Mouse (Mus musculus) right cerebral cortex, postnatal 25 days (tissue): ENCODE results near the gene Hhat.
A peak's percentile ranks its signal among the peaks of the same experiment; 100 is the strongest.

Experiments used
- DNase-seq: peaks from one replicate; pipeline ENCODE4 v3.0.0; 2022

The Hhat gene

DNA sequence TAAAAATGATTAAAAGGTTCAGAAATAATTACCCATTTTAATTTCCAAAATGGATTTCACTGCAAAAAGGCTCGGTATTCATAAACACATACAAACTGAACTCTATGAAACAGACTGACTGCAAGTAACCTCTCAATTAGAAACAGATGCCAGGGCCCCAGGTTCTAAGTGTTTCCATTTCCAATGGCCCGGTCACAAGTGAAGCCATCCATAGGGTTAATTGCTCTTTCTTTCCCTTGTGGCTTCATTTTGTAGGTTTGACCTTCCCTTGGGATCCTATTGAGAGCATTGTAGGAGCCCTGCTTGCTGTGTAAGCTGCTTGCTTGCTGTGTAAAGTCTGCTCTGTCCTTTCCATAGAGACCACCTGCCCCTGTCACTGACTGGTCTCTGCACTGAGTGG, 123.7 kb downstream of the Hhat start:
- DNase-seq, result no peak

DNA sequence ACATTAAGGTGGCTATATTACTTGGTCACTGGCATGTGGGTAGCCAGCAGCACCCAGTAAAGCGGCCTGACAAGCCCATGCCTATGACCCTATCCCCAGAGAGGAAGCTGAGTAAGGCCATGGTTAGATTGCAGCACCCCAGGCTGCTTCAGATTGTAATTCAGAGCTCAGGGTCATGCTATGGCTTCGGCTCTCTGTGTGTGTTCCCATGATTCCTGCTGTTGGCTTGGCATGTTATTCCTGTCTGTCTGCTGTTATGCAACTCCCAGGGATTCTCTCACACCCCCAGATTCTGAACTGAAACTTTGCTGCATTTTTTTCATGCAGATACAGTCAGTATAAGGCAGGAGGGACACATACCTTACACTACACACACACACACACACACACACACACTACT, 128.9 kb downstream of the Hhat start:
- DNase-seq, result no peak

DNA sequence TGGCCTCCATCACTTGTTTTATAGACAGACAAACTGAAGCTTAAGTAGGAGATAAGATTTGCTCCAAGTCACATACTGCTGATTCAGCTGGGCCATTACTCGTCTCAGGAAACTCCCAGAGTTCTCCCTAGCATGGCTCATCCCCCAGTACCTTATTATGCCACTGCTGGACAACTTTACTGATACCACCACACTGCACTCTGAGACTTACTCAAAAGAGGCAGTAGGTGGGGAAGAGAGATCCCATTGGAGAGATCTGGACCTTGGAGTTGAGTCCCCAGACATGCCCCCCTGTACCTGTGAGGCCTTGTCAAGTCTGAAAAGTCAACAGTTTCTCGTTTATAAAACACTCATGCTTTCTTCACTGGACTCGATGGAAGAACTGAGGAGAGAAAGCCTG, 131.8 kb downstream of the Hhat start:
- no peak for DNase-seq

DNA sequence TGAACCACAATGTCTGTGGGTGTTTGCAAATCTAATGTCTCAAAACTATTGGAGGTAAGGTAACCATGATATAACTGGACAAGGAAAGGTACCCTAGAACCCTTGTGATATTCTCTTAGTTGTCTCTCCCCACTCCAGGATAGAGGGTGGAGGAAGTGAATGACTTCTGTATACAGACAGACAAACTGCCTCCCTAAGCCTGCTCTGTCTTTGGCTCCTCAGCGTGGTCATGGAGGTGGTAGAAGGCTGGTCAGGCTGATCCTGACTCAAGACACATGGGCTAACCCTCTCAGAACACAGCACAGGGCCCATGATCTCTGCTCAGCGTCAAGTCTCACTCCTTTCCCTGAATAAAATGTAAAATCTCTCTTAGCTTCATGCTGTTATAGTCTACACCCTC, 149.2 kb downstream of the Hhat start:
- DNase-seq, result no peak

DNA sequence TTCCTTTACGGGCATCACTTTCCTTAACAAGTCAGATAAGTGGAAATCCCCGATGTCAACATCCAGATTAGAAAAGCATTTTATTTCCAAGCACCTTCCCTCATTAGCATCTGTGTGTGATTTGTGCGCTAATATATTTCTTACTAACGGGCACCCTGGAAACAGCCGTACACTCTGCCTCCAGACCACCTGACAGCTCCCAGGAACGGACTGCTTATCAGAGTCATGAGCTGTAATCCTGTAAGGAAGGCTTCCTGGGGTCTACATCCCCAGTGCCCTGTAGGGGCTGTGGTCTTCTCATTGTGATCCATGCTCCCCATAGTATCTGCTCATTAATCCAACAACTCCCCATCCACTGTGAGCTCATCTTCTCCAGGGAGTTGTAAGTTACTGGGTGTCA, 157.8 kb downstream of the Hhat start:
- no peak for DNase-seq

DNA sequence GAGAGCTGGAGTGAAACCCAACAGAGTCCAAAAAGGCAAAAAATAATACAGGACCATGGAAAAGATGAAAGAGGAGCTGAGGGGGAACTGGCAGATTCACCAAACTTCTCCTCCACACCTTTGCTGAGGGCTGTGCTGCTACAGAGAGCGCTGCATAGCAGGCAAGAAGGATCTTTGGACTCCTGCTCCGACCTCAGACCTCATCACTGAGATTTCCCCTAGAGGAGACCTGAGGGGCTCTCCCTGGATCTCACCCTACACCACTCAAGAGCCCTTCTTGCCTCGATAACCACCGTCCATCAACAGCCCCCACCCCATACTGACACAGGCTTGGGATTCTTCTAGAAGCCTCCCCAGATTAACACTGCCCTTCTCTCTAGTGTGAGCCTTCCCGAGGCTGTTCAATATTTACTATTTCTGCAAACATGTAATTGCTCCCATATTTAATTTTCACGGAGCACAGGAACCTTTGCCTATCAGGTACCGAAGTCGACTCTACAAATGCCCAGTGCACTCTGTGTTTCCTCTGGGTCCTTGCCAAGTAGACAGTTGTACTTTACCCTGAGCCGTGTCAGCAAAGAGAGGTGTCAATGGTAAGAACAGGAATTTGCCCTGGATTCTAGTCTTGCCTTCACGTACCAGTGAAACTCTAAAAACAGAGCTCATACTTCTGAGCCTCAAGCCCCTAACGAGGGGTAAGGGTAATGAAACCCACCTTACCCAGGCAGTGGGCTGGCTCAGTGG, 158.9 kb downstream of the Hhat start:
- DNase-seq, result no peak

DNA sequence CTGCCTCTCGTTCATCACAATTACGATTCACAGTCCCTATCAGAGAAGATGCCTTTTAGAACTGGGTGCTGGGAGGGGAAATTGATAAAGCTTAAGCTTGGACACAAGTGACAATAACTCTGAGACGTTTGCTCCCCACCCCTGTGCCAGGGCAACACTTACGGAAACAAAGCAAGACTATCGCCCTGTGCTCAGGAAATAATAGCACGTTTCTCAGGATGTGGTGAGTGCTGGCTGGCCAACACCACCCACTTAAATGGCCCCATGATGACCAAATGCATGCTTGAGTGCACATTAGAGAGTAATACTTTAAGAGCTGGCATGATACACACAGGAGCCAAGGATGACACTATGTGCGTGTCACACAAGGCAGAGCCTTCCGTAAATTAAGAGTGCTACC, 164.1 kb downstream of the Hhat start:
- DNase-seq, result no peak

DNA sequence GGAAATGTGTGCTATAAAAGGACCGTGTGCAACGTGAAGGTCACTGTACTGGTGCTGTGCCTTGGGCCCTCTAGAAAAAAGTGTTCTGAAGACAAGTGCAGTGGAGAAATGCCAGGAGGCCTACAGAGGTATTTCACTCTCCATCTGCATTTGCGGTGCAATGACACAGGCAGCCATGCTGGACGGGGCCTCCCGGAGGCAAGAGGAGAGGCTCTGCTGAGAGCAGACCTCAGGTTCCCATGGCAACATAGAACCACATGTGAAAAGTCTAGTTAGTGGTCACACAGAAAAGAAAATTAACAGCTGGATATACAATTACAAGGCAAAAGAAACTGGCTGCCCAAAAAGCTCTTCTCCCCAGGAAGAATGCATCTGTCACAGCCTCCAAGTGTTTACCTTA, 166.6 kb downstream of the Hhat start:
- DNase-seq, result no peak

DNA sequence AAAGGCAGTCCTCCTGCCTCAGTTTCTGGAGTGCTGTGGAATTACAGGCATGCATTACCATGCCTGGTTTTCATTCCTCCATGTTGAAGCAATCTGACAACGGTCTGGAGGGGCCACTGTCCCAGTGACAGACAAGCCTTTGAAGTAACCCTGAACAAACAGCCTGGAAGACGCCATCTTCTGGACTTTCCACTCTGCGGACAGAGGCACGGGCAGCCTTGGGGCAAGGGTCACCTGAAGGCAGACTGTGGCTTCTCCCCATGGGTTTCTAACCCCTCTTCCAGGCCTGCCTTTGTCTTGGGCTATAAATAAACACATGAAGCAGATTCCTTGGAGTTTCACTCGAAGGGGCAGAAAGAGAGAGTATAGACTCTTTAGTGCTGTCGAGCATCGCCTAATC, 167.5 kb downstream of the Hhat start:
- DNase-seq, result no peak

DNA sequence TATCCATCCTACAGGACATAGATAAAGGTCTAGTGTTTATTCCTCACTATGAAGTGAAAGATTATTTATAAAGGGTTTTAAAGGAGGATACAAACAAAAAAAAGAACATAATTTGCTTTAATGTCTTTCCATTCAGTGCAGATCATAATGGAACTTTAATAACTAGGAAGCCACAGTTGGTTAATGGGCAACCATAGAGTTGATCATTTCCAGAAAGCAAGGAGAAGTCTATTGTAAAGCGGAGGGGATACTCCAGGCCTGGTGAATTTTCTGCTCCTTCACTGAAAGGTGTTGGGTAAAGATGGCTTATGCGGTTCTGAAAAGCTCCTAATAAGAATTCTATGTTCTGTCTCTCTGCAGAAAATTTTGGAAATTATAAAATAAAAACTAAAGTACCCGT, 169.8 kb downstream of the Hhat start:
- DNase-seq, result no peak

DNA sequence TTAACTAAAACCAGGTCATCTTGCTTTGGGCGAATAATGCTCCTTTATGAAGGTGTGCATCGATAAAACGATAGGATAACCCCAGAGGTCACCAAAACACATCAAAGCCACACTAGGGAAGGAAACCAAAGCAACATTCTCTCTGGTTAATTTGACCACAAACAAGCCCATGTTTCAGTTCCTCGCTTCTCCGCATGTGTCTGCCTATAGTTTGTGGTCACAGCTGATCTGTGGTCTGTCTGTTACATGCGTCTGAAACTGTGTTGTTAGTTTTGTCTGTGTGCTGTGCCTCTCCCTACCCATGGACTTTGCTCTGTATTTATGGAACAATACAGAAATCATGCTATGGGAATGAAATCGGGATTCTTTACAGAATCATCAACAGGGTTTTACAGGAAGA, 171.3 kb downstream of the Hhat start:
- no peak for DNase-seq

DNA sequence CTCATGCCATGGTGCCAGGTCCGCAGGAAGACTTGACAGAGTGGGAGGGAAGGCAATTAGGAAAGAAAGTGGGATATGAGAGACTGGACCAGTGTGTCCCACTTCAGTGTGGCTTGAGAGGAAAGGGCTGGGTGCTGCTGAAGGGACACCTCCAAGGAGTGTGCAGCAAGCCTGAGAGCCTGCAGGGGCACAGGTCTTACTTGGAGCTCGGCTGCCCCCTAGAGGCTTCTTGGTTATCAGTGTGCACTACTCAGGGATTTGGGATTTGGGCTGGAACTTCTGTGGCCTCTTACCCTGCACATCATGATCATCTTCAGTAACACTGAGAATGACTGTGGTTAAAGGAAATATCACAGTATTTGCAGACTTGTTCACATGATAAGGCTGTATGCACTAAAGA, 172.6 kb downstream of the Hhat start:
- DNase-seq, result peak; percentile 87

DNA sequence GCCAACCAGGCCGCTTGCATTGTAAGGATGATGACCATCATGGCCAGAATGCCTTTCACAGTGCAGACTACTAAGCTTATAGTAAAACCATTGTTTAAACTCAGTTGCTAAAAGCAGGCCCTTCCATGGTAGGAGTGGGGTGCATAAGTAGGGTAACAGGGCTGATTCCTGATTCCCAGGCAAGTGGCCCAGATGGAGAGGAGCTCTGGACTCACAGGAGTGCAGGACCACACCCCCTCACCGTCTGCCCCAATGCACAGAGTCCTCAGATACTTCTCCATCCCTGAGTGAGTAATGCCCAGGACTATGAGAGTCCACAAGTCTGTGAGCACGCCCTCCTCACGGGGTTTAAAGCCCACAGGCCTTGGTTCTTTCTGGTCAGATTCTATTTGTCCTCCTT, 175.6 kb downstream of the Hhat start:
- DNase-seq, result no peak

DNA sequence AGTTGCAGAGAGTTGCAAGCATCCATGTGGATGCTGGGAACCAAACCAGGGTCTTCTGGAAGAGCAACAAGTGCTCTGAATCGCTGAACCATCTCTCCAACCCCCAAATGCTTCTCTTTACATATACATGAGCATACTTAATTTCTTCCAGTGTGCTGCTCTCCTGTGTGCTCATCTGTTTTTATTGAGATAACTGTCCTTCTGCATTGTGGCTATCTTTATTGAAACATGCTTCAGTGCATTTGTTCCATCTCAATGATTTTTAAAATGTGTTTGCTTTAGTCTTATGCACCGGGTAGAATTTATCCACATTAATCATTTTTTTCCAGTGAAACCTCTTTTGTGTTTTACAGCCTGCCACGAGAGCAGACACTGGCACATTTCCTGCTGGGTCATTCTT, 177.5 kb downstream of the Hhat start:
- no peak for DNase-seq

DNA sequence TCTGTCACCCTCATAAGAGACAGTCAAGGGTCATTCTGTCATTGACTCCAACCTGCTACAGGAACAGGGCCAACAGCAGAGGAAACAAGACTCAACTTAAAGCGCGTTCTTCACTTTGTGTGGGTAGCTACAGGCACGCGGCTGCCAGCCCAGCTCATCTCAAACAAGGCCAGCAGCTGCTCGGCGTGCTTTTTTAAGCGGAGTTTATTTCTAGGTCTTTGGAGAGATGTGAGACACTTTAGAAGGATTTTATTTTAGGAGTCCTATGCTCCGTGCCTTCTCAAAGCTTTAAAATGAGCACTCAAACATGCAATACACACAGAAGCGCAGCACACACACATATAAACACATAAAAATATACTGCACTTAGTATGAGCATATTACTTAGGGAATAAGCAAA, 183.6 kb downstream of the Hhat start:
- DNase-seq, result peak; percentile 79

DNA sequence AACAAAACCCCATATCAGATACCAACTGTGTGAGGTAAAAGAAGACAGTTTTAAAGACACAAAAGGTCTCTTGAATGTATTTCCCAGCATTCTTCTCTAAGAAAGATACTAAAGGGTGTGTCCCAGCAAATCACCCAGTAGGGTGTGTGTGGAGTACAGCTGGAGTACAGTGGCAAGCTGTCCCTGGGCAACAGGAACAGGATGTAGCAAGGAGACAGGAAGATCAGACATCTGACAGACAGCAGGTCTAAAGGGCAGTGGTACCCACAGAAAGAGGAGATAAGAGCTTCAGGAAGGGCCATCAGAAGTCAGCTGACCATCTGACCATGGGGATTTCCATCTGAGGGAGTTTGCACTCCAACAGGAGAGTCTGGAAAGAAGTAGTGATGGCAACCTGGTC, 185.7 kb downstream of the Hhat start:
- no peak for DNase-seq

DNA sequence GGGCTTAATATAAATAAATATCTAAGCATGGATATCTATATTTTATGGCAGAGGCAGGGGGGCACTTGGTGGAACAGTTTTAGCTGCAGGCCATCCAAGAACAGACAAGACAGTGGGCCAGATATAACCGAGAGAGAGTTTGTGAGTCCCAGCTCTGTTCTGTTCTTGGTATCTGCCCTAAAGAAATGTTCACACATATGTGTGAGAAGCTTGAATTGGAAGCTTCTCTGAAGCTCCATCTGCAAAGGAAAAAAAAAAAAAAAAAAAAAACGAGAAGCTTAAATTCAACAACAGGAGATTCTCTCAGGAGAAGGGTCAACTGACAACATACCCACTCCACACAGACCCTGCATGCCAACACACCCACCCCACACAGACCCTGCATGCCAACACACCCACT, 188.1 kb downstream of the Hhat start:
- no peak for DNase-seq

DNA sequence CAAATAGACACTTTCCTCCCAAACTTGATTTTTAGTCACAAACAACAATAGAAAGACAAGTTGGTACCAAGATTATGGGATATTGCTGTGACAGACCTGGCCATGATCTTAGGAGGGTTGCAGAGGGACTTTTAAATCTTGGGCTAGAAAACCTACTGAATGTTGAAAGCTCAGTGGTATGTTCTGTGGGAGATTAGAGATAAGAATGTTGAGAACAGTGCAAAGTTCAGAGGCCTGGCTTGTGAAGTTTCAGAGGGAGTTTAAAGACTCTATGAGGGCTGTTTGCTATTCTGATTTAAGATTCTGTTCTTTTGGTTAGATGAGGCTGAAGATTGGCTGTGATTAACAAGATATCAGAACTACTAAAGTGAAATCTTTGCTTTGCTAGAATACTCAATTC, 206.3 kb downstream of the Hhat start:
- DNase-seq, result no peak

DNA sequence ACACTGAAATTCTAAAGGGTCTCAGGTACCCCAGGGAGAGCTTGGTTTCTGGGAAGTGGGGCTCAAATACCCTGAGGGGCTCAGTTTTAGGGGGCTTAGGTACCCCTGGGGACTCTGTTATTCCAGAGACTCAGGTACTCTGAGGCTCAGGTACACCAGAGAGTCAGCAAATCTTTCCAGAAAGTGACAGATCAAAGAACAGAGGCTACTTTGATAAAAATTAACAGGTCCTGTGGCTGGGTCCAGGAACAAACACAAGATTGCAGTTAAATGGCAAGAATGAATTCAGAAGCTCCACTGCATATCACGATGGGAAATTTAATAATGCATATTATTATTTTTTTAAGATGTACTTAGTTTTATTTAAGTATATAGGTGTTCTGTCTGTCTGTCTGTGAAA, 211.7 kb downstream of the Hhat start:
- DNase-seq, result no peak

DNA sequence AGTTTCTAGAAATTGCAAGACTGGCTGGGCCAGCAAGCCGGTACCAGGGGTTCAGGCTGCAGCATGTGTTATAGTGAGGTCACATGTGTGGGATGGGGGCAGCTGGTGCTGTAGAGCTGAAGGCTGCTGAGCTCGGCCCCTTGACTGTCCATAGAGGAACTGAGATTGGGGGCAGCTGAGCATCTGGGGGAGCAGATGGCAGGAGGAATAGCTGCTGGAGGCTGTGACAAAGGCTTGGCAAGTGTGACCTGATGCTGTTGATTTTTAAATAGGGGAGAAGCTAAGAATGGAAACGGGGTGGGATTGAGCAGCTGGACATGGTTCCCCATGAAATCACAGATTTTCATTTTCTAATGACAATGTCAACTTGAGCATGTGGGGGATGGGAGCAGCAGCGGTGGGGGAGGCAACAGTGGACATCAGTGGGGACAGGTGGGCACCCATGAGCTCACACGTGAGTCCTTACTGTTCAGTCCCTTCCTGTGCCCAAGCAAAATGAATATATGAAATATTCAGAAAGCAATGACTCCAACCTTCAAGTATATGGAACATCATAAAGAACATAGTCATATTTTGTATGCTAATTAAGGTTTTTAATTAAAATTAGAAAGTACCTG, 212.9 kb downstream of the Hhat start:
- DNase-seq, result no peak

DNA sequence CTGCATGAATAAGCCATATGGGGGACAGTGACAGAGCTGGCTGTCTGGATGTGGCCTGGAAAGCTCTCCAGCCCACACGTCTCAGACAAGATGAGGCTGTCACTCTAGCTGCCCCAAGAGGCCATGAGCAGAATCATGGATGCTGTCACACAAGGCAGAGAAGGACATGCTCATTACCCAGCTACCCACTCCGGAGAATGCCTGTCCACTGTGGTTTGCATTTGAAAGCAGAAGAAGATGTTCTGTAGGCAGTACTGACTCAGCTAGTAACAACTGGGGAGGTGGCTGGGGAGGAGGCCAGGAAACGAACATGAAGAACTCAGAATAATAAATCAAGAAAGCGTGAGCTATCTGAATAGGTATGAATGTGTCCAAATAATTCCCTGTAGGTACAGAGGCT, 215.5 kb downstream of the Hhat start:
- peak; percentile 32 for DNase-seq

DNA sequence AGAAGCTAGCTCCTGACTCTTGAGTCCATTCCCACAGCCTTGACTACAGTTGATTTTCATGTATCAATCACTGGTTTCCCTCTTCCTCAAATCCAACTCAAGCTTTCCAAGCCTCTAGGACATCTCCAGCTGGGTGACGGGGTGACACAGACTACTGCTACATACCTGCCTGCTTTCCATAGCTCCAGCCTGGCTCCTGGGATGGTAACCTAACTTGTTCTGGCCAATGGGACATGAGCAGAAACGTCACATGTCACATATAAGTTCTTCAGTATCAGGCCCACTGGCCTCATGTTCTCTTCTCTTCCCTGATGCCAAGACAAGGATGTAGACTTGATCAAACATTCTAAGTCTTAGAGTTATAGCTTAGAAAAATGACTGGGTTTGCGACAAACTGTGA, 220.5 kb downstream of the Hhat start:
- DNase-seq, result no peak

DNA sequence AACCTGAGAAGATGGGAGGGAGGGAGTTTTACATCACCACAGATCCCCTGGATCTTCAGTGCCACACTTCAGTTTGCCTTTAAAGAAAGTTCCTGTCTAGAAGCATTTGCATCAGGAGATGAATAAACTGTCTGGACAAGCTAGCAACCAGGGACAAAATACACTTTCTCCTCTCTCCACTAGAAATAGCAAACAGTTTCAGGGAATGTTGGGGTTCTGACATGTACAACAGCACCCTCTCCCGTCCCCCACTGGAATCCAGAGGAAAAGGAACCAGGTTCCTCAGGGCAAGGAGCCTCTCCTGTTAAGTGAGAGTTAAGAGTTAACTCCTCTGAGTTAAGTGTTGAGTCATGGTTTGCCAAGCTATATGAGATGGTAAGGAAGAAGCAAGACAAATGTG, 224.2 kb downstream of the Hhat start:
- no peak for DNase-seq

DNA sequence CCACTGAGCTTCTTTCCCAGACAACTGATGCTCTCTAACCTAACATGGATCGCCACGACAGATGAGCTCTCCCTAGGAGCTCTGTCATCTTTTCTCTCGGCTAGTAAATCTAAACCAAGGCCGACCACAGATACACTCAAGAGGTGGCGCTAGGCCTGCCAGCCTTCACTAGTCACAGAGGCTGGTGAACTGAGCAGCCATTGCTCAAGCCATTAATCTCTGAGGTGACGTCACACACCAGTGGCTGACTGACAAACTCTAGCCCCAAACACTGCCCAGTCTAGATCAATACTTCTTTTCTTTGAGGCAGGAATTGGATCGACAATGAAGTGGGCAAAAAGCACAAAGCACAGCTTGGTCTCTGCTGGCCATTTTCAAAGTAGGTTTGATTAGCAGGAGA, 226.1 kb downstream of the Hhat start:
- no peak for DNase-seq

DNA sequence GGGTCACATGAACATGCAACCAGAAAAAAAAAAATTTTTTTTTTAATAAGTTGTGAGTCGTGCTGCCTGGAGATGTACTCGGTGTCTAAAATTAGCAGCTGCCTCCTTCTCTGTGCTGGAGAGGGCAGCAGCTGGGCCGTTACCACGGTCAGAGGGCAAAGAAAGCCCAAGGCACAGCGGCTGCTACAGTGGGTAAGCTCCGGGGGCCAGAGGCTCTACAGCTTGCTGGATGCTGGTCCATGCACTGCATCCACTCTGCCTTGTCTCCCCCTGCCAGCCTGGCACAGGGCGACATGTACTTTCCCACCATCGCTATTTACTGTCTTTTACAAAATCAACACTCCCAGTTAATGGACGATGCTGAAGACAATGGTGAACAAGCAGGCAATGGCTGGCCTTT, 226.9 kb downstream of the Hhat start:
- DNase-seq, result no peak
